Mouse (Mus musculus) urinary bladder, postnatal 4 days (tissue): ENCODE data around the gene Cd84.
"Not testable (repeated sequence)": the region's sequence is repeated elsewhere in the genome, so short reads cannot be mapped to it uniquely, and the experiment has no call there.

Source experiments
- DNase-seq, 2 experiments: peaks; one replicate each; pipeline ENCODE4 v3.0.0; 2021 to 2022; ENCODE audit warnings: low spot score in 2 of 2

Cd84 gene

DNA sequence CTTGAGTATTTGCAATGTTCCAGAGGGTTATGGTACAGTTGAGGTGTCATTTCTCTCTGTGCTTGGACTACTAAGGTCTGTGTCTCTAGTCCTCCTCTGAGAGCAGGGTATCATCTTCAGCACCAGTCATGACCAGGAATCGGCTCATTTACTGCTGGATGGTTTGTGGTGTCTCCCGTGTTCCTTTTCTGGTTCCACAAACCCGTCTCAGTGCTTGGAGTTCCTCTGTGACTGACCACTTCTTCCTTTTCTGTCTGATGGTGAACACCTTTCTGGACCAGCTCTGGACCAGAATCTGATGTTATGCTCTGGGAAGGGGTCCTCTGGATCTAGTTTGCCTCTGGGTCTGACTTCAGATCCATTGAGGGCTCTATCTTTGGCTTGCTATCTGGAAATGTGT is at the start of gene Cd84:
Gene Cd84 (plus strand): TSS at position 210 of the 400 bp plus-strand sequence.
- DNase-seq = no peak

DNA sequence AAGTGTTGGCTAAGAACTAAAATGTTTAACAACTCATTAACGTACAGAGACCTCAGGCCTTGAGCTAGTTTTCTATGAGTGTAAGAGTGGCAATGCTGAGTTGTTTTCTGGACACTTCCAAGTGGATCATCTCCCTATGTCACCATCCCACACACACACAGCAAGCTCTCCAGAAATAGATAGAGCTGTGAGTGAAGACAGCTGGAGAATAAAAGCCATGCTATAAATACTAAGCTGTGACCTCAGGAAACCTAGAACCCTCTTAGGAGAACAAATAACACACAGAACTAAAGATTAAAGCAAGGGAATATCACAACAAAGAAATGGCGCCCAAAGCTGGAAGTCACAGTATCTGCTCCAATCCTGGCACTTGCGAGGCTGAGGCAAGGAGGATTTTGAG is 48.0 kb upstream of the Cd84 start:
- no peak for DNase-seq

DNA sequence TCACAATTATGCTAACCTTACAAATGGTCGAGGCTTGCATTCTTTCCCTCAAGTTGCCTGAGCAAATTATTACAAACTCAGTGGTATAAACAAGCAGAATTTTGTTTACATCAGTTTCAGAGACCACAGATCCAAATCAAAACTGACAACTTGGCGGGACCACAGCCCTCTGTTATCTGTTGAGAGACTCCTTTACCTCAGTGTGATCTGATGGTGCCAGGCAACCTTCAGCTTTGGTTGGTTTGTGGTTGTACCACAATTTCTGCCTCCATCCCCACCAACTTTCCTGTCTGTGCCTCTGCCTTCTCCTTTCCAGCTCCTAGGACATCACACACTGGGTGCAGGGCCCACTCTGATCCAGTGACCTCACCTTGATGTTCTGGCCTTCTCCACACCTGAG is 43.3 kb upstream of the Cd84 start:
- no peak for DNase-seq

DNA sequence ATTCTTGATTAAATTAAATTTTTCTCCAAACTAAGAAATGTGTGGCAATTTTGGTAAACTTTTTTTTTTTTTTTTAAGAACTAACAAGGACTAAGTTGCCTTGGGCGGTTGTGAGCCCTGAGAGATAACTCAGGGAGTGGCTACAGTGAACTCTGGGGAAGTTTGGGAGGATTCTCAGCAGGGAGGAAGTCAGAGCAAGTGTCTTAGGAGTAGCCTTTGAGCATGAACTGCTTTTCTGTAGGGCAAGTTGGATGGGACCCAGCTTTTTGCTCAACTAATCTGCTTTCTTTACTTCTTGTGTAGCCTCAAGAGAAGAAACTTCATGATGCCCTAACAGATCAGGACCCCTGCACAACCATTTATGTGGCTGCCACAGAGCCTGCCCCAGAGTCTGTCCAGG is 41.7 kb upstream of the Cd84 start:
- DNase-seq = no peak

DNA sequence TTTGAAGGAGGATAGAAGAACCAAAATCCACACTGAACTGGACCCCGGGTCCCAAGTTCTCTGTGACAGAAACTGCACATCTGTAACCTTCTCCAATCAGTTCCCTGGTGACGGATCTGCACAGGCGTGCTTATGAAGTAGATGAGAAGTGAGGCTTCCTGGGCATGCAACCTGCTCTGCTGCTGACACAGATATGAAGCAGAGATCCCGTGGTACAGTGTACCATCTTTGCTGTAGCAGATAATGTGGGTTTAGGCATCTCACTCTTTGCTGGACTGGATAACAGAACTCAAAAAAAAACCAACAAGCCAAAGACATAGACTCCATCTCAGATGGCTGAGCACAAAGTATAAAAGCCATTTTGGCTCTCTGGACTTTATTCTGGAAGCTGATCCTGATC is 39.8 kb upstream of the Cd84 start:
- DNase-seq = no peak

DNA sequence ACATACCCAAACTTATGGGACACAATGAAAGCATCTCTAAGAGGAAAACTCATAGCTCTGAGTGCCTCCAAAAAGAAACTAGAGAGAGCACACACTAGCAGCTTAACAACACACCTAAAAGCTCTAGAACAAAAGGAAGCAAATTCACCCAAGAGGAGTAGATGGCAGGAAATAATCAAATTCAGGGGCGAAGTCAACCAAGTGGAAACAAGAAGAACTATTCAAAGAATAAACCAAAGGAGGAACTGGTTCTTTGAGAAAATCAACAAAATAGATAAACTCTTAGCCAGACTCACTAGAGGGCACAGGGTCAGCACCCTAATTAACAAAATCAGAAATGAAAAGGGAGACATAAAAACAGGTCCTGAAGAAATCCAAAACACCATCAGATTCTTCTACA is 28.4 kb upstream of the Cd84 start:
- DNase-seq = not testable (repeated sequence)

DNA sequence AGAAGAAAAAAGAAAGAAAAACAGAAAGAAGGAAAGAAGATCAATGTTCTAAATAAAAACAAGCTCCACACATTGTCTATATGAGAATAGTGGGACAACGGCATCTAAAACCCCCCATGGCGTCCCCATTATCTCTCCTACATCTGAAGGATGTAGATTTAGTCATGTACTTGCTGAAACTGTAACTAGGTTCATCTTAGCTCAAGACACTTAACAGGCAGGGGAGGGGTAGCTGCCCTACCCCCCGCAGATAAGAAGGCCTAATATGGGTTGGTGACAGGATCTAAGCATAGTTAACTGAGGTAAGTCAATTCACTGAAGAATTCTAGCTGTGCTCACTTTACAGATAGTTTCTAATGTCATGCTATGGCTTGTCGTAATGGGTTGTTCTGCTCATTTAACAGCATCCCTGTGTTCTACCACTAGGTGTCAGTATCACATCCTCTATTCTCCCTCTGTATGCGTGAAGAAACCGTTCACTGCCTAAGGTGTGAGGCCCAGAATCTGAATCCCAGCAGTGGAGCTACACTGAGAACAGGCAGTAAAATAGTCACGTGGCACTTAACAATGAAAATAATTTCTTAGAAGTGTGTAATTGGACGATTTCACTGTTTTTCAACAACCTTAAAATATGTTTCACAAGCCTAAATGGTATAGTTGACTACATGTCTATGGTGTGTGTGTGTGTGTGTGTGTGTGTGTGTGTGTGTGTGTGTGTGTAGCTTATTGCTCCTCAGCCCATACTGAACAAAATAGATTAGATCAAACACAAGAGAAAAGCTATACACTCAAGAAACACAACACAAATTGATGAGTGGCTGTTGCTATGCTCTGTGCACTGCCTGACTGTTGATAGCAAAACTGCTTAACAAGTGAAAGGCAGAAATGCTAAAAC is 23.7 kb upstream of the Cd84 start:
- no peak for DNase-seq

DNA sequence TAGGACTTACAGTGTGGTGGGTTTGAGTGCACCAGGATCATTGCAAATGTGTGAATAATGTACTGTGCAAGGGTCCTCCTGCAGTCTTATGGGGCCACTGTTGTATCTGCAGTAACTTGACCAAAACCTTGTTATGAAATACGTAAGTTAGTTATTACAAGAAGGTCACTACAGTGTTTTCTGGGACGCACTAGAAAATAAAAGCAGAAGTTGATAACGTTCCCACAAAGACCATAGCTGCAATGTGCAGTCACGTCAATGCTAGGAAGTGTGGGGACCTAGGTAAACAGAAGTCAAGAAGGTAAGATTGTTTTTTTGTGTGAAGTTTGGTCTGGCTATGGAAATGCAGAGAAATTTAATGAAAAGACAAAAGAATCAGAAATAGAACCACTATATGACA is 22.5 kb upstream of the Cd84 start:
- no peak for DNase-seq

DNA sequence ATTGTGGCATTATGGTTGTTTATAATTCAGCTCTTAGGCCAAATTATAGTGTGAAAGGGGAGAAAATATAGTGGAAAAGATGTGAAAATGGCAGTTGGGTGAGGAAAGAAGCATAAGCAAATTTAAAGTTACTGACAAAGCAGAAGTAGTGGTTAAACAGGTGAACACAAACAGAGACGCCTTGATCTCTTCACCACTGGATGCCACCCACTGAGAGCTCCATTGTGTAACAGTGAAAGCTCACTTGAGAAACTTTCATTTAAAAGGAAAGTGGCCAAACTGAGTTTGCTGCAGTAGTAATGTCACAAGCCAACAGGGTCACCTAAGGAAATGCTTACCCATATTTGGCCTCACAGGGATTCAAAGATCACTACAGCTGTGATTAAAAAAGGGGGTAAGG is 18.2 kb upstream of the Cd84 start:
- DNase-seq = no peak

DNA sequence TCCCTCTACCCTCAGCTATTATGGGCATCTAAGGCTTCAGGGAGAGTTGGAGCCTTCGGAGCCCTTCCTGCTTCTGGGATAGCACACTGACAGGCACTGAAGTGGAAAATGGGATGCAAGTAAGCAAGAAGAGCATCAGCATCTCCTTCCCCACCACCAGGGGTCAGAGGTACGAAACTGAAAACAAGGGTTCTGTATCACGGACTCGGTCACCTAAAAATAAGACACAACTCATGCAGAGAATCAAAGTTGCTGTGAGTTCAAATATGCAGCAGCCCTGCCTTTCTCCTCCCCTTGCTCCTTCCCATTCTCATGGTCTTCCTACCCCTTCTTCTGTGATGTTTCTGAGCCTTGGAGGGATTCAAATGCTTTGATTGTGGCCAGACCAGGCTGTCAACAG is 14.0 kb upstream of the Cd84 start:
- no peak for DNase-seq

DNA sequence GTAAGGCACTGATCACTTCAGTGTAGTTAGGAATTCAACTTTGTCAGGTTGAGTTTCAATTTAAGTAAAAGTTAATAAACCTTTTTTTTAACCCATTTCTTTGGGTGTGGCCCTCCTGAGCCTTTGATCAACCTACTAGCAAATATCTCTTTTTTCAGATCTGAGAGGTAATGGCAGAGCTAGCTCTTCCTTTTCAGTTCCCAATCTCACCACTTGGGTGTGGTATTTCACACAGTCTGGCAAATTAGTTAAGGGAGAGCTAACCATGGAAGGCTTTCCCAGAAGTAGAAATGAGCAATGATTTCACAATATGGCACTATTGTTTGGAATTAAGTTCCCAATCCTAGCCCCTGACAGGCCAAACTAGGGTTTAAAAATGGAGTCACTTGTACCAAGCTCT is 13.3 kb upstream of the Cd84 start:
- DNase-seq = no peak

DNA sequence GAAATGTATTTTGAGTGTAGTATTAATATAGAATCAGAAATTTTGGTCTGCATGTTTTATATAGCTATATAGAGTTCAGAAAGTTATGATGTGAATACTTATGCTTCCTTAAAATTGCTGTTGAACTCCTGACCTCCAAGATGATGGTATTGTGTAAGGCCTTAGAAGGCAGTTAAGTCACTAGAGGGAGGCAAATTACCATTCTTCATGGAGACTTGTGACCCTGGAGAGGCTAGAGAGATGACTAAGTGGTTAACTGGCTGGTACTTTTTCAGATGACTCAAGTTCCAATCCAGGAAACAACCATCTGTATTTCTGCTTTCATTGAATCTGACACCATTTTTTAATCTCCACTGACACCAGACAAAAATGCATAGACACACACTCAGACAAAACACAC is 11.8 kb upstream of the Cd84 start:
- no peak for DNase-seq

DNA sequence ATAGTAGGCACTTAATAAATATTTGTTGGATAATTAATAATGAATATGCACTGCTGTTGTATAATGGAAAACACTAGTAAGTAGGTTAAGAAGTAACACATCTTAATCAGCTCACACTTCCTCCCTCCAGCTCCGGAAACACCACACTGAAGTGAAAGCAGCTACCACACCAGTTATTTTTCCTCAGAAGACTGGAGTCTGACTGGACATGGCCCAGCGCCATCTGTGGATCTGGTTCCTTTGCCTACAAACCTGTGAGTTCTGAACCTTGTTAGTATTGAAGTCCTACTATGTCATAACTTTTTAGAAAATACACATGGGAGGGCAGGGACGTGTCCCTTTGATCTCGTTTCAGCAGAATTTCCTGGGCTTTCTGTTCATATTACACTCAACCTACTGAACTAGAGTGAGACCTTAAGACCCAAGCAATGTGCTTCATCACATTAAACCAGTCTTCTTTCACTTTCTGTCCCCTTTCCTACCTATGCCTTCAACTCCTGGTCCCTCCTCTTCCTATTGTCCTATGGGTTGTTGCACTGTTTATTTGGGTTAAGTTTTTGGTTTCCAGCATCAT is 1.0 kb downstream of the Cd84 start:
- no peak for DNase-seq

DNA sequence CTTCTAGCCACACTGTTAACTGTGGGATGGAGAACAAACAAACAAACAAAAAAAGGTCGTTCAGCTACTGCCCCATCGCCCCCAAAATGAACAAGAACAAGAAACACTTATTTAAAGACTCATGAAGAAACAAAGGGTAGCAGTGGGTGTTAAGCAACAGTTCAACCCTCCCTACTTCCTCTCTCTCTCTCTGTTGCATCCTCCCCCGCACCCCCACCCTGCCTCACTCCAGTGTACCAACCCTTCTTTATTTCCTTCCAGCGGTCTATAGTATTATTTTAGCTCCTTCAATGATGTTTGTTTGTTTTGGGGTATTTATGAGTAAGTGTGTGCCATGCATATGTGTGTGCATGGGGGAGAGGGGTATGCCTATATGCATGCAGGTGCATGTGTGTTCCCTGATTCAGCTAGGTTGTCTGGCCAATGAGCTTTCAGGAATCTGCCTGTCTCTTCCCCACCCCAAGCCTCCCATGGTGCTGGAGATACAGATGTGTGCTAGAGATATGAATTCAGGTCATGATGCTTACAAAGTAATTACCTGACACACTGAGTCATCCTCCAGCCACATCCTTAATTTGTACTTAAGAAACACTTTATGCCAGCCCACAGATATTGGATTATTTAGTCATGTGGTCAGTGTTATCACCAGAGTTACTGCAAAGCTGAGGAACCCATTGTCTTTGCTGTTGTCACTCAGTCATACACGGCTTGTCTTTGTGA is 5.7 kb downstream of the Cd84 start:
- DNase-seq = no peak

DNA sequence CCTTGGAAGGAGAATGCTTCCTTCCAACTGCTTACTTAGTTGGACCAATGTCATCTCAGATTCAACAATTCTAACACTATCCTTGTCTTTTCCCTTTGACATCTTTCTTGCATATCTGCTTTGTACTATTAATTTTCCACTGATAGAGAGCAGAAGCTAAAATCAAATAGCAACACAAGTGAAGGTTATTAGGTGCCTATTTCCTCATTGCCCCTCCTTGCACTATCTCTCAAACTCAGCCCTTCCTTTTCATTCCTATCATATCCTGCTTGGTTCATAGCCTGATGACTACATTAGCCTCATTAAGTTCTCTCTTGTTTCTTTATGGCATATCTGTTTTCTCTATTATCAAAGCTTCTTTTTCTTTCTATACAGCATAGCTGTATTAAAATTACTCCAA is 8.7 kb downstream of the Cd84 start:
- DNase-seq = no peak

DNA sequence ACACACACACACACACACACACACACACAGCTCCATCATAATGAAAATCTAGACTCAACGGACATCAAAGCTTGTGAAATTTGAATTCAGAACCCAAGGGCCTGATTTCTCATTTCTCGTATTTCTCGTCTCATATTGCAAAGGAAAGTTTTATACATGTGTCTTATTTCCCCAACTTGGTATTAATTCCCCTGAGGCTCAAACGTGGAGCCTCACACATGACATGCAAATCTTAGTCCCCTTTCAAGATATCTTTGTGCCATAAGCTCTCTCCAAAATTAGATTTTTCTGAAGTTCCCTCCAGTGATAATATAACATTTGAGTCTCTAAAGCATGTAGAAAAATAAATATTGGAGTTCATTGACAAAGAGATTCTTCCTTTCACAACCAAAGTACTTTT is 9.3 kb downstream of the Cd84 start:
- no peak for DNase-seq

DNA sequence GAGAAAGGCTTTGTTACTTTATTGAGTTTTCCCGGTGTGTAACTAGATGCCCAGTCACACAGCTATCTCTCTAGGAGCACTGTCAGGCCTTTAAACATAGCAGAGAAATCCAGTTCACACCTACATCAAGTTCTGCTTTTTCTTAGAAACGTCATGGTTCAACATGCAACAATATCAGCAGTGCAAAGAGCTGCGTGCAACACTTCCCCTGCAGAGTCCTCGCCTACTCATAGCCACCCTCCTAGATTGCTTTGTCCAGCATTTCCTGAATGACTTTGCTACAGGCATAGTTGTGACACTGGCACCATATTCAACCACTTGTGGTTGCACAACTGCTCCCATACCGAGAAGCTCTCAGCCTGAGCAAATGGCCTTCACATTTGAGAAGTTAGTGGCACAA is 10.0 kb downstream of the Cd84 start:
- DNase-seq = no peak

DNA sequence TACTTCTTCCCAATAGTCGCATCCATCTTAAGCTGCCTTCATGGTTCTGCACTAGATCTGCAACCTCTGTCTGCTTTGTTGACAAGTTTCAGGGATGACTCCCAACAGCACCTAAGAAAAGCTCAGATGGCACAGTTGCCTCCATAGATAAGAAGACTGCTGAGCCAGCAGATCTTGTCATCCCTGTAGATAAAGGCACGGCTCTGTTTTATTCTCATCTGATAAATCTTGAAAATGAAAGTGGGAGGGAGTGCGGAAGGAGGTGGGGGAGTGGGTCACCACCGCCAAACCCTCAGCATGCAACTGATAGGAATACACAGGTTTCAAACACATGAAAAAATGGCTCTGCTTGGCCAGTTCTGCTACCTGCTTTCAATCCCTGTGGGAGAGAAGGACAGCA is 26.0 kb downstream of the Cd84 start:
- DNase-seq = no peak

DNA sequence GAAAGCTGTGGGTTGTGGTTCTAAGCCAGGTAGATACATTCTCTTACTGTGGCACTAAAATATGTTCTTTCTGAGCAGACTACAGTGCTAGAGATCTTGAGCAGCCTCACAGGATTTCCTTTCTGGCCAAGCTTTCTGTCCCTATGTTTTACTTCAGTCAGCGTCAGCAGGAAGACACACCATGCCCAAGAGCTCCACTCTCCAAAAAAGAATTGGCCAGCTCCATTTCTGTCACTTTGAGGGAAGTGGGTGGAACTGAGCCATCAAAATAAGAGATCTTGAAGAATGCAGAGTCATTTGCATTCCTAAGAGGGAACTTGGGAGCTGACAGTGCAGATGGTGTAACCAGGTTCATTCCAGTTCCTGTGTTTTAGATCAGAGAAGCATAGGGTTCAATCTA is 47.5 kb downstream of the Cd84 start:
- DNase-seq = no peak

DNA sequence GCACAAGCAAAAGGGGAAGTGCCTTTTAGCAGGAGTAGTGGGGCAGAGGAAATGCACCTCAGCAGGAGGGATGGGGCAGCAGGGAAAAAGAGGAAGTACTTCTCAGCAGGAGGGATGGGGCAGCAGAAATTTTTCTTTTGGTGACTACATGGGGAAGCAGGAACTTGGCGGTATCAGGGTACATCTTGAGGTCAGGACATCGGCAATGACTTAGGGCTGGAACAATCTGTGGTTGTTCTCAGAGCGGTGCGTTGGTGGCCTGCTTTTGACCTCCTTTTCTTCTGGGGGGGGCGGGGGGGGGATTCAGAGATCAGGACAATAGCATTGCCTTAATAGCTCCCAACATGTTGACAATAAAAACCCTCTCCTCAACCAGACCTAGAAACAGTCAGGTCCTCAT is 55.9 kb downstream of the Cd84 start, which contains the start of gene Gm10521:
Gene Gm10521 (plus strand): TSS at position 301 of the 400 bp plus-strand sequence.
- DNase-seq = not testable (repeated sequence)

DNA sequence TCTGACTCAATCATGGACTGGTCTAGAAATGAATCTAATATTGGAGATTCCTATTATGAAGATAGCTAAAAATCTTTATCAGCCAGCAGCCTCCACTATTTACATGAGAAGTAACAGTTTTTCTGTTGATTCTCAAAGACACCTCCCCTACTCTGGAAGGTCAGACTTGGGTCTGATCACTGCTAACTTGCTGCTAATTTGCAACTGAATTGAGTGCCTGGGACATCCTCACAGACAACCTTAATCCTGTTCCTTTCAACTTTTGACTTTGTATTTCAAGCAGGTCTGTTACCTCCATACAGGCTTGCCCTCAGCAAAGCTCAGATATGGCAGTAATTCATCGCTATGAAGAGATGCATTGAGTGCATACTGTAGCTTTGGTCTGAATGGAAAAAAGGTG is 64.5 kb downstream of the Cd84 start:
- no peak for DNase-seq

DNA sequence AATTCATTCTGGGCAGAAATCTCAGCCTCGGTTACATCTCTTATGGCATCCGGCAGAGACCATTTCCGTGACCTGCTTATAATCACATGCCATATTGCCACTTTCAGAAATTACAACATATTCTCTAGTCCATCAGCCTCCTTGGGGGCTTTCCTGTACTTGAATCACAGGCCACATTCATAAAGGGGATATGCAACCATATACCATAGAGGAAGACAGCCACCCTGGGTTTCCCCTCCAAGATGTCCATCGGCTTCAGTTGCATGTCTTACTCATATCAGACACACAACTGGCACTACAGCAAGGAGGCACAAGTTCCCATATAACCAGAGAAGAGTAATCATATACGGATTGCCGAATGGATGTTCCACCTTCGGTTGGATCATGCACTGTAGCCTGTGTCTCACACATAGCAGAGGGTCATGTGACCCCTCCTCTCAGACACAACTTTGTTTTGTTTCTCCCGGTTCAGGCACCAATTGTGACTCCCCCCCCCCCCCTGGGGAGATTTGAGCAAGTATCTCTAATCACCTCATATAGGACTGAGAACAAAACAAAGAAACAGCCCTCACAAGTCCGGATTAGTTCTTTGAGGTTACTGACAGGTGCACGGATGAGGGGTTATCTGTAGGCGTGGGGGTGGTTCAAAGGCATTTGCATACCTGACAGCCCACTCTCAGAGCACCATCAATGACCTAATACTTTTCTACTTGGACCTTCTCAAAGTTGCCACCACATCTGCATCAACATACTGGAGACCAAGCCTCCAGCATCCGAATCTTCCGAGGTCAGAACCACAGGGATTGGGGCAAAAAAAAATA is 76.4 kb downstream of the Cd84 start:
- no peak for DNase-seq
